In genomic region chr7:45589173-45589572, GRCm38 (mm10) we compare ENCODE assay signal across 8 mouse cellular contexts. TPM values are rescaled to one million over a fixed set of nuclear protein-coding genes. Genes with fewer than 3 reads are reported as not detected.
DNase-seq lines count a peak whose midpoint lies in the region; ATAC-seq lines count a peak whose summit lies in the region.

No protein-coding gene starts in this region.

- H3K36me3 ChIP-seq in heart, embryonic 13.5 days: peaks cover 40% of the 10 kb centered on the region
- peaks cover 46% of the 10 kb centered on the region for H3K36me3 ChIP-seq in liver, embryonic 12.5 days
- peaks cover 7% of the 10 kb centered on the region for H3K36me3 ChIP-seq in stomach, embryonic 16.5 days (ENCODE audit: control insufficient read depth, insufficient read depth, low read length)

- peak; percentile 89 for ATAC-seq in heart, embryonic 13.5 days (ENCODE audit: extremely low read depth, insufficient number of reproducible peaks, low FRiP score, low TSS enrichment)
- ATAC-seq in liver, embryonic 12.5 days: peak; percentile 85
- peak; percentile 96 for ATAC-seq in stomach, embryonic 16.5 days (ENCODE audit: insufficient read depth, low FRiP score)

- peak overlapping the region; percentile 33 for H3K4me3 ChIP-seq in brown adipose tissue, adult 24 weeks (ENCODE audit: insufficient read depth, low read depth, low read length)
- peak overlapping the region; percentile 45 for H3K4me3 ChIP-seq in heart, embryonic 13.5 days
- peak overlapping the region; percentile 49 for H3K4me3 ChIP-seq in liver, embryonic 12.5 days
- peak overlapping the region; percentile 38 for H3K4me3 ChIP-seq in stomach, embryonic 16.5 days (replicated peaks; ENCODE audit: low read length)

- peak overlapping the region; percentile 68 for H3K4me2 ChIP-seq in heart, embryonic 13.5 days
- peak overlapping the region; percentile 68 for H3K4me2 ChIP-seq in liver, embryonic 12.5 days
- peak overlapping the region; percentile 50 for H3K4me2 ChIP-seq in stomach, embryonic 16.5 days (ENCODE audit: low read depth, low read length)

- no peaks in the 10 kb centered on the region for H3K9me3 ChIP-seq in heart, embryonic 13.5 days
- no peaks in the 10 kb centered on the region for H3K9me3 ChIP-seq in liver, embryonic 12.5 days (replicated peaks)
- H3K9me3 ChIP-seq in stomach, embryonic 16.5 days (replicated peaks; ENCODE audit: control insufficient read depth, low read length): no peaks in the 10 kb centered on the region

- peak; percentile 71 for DNase-seq in CD4-positive helper T cell, adult 2 months (ENCODE audit: low read depth, low spot score)
- peak; percentile 73 for DNase-seq in fat pad, adult 2 months (ENCODE audit: extremely low read depth, low read depth, low spot score)
- peak; percentile 95 for DNase-seq in kidney, postnatal 10 days
- DNase-seq in neural tube, embryonic 10.5 days (ENCODE audit: extremely low spot score, low spot score): peak; percentile 87

- 4% methylated on average over 19 of the region's 19 CpGs for WGBS in heart, embryonic 13.5 days
- 8% methylated on average over 19 of the region's 19 CpGs for WGBS in liver, embryonic 12.5 days (ENCODE audit: insufficient replicate concordance)
- 2% methylated on average over 19 of the region's 19 CpGs for WGBS in stomach, embryonic 16.5 days

- no peak overlapping the region for H3K27ac ChIP-seq in brown adipose tissue, adult 24 weeks (replicated peaks; ENCODE audit: low read depth, low read length)
- 0 out of 2 replicates have a peak overlapping the region, but pooled peaks have one; percentile 15 for H3K27ac ChIP-seq in heart, embryonic 13.5 days (replicated peaks)
- no peak overlapping the region for H3K27ac ChIP-seq in liver, embryonic 12.5 days
- H3K27ac ChIP-seq in stomach, embryonic 16.5 days (ENCODE audit: low read length): no peak overlapping the region

- peak overlapping the region; percentile 69 for H3K9ac ChIP-seq in heart, embryonic 13.5 days
- H3K9ac ChIP-seq in liver, embryonic 12.5 days: no peak overlapping the region; the same call in none of the 2 replicates
- peak overlapping the region; percentile 56 for H3K9ac ChIP-seq in stomach, embryonic 16.5 days (ENCODE audit: low read length)

- H3K4me1 ChIP-seq in brown adipose tissue, adult 24 weeks (ENCODE audit: control insufficient read depth, insufficient read depth, insufficient read length, low read length): peaks cover 6% of the 10 kb centered on the region; the same call in 1 of the 2 replicates
- H3K4me1 ChIP-seq in heart, embryonic 13.5 days: peaks cover 9% of the 10 kb centered on the region; the same call in 1 of the 2 replicates
- peaks cover 12% of the 10 kb centered on the region for H3K4me1 ChIP-seq in liver, embryonic 12.5 days
- peaks cover 4% of the 10 kb centered on the region; the same call in 1 of the 2 replicates for H3K4me1 ChIP-seq in stomach, embryonic 16.5 days (ENCODE audit: control insufficient read depth, insufficient read depth, low read length)

- H3K27me3 ChIP-seq in heart, embryonic 13.5 days (replicated peaks): no peaks in the 10 kb centered on the region
- no peaks in the 10 kb centered on the region for H3K27me3 ChIP-seq in liver, embryonic 12.5 days (replicated peaks)
- H3K27me3 ChIP-seq in stomach, embryonic 16.5 days (ENCODE audit: control insufficient read depth, insufficient read depth, low read length): no peaks in the 10 kb centered on the region

RNA-seq across cellular contexts. Expression of gene Bcat2, which starts 19.2 kb away (rescaled TPM):
- polyA plus RNA-seq in brown adipose tissue, adult 24 weeks (2012; ENCODE audit: insufficient read depth, insufficient read length, missing spikeins): 82.0 and 135 TPM in 2 replicates
- 65.4 and 66.3 TPM in 2 replicates for polyA plus RNA-seq in heart, embryonic 13.5 days (2015; fragmentation: Nextera tagmentation; extraction: Ambion mirVana)
- 50.4 and 54.7 TPM in 2 replicates for polyA plus RNA-seq in liver, embryonic 12.5 days (2016; fragmentation: Nextera tagmentation; extraction: Ambion mirVana)
- 95.7 and 109 TPM in 2 replicates for polyA plus RNA-seq in stomach, embryonic 16.5 days (2015; fragmentation: Nextera tagmentation; extraction: Ambion mirVana)

RNA-seq across cellular contexts. Expression of gene Fgf21, which starts 26.1 kb away (rescaled TPM):
- 2.0 TPM in 1 of 2 replicates, not detected in the other for polyA plus RNA-seq in brown adipose tissue, adult 24 weeks (2012; ENCODE audit: insufficient read depth, insufficient read length, missing spikeins)
- polyA plus RNA-seq in heart, embryonic 13.5 days (2015; fragmentation: Nextera tagmentation; extraction: Ambion mirVana): not detected in 2 replicates
- polyA plus RNA-seq in liver, embryonic 12.5 days (2016; fragmentation: Nextera tagmentation; extraction: Ambion mirVana): not detected in 2 replicates
- 0.28 and 0.32 TPM in 2 replicates for polyA plus RNA-seq in stomach, embryonic 16.5 days (2015; fragmentation: Nextera tagmentation; extraction: Ambion mirVana)

RNA-seq across cellular contexts. Expression of gene Fut1, which starts 27.9 kb away (rescaled TPM):
- not detected in 2 replicates for polyA plus RNA-seq in brown adipose tissue, adult 24 weeks (2012; ENCODE audit: insufficient read depth, insufficient read length, missing spikeins)
- not detected in 2 replicates for polyA plus RNA-seq in heart, embryonic 13.5 days (2015; fragmentation: Nextera tagmentation; extraction: Ambion mirVana)
- polyA plus RNA-seq in liver, embryonic 12.5 days (2016; fragmentation: Nextera tagmentation; extraction: Ambion mirVana): 0.15 TPM in 1 of 2 replicates, not detected in the other
- 1.2 and 1.5 TPM in 2 replicates for polyA plus RNA-seq in stomach, embryonic 16.5 days (2015; fragmentation: Nextera tagmentation; extraction: Ambion mirVana)

RNA-seq across cellular contexts. Expression of gene Izumo1, which starts 32.4 kb away (rescaled TPM):
- 0.63 TPM in 1 of 2 replicates, not detected in the other for polyA plus RNA-seq in brown adipose tissue, adult 24 weeks (2012; ENCODE audit: insufficient read depth, insufficient read length, missing spikeins)
- 0.11 and 0.19 TPM in 2 replicates for polyA plus RNA-seq in heart, embryonic 13.5 days (2015; fragmentation: Nextera tagmentation; extraction: Ambion mirVana)
- polyA plus RNA-seq in liver, embryonic 12.5 days (2016; fragmentation: Nextera tagmentation; extraction: Ambion mirVana): 0.20 and 0.23 TPM in 2 replicates
- 0.15 TPM in 1 of 2 replicates, not detected in the other for polyA plus RNA-seq in stomach, embryonic 16.5 days (2015; fragmentation: Nextera tagmentation; extraction: Ambion mirVana)

RNA-seq across cellular contexts. Expression of gene Hsd17b14, which starts 34.5 kb away (rescaled TPM):
- not detected in 2 replicates for polyA plus RNA-seq in brown adipose tissue, adult 24 weeks (2012; ENCODE audit: insufficient read depth, insufficient read length, missing spikeins)
- polyA plus RNA-seq in heart, embryonic 13.5 days (2015; fragmentation: Nextera tagmentation; extraction: Ambion mirVana): 0.43 and 0.52 TPM in 2 replicates
- polyA plus RNA-seq in liver, embryonic 12.5 days (2016; fragmentation: Nextera tagmentation; extraction: Ambion mirVana): 1.5 and 1.8 TPM in 2 replicates
- 2.9 and 4.8 TPM in 2 replicates for polyA plus RNA-seq in stomach, embryonic 16.5 days (2015; fragmentation: Nextera tagmentation; extraction: Ambion mirVana)
